Mouse (Mus musculus) ES-Bruce4 (cell line): ENCODE measurements at regions not wholly inside any gene's neighbourhood (a gene's known extent, or its start where the extent isn't known, plus 50 kb on each side); places are given as distances from the start of the nearest gene placed in this dataset.
"Not testable (repeated sequence)": the region's sequence is repeated elsewhere in the genome, so short reads cannot be mapped to it uniquely, and the experiment has no call there.

Experiments
- H3K27ac ChIP-seq: 2 replicates; pipeline ENCODE4 v1.5.1; 2012; ENCODE audit warnings: low read length, inconsistent platforms; ENCODE audit not compliant: insufficient read depth
- H3K27me3 ChIP-seq: 2 replicates; pipeline ENCODE4 v1.6.1; 2012; ENCODE audit warnings: mild to moderate bottlenecking, low read length, inconsistent platforms; ENCODE audit not compliant: control insufficient read depth, poor library complexity, insufficient read depth, severe bottlenecking
- H3K36me3 ChIP-seq: 2 replicates; pipeline ENCODE4 v1.6.1; 2012; ENCODE audit warnings: inconsistent platforms, mild to moderate bottlenecking, low read length, moderate library complexity; ENCODE audit not compliant: control insufficient read depth, poor library complexity, insufficient read depth, severe bottlenecking
- H3K4me1 ChIP-seq: one replicate; pipeline ENCODE4 v1.8.1; 2011; ENCODE audit warnings: low read length; ENCODE audit not compliant: control insufficient read depth, insufficient read depth
- H3K4me3 ChIP-seq: 2 replicates; pipeline ENCODE4 v1.5.1; 2011; ENCODE audit warnings: low read depth, mild to moderate bottlenecking, low read length
- H3K9ac ChIP-seq: 2 replicates; pipeline ENCODE4 v1.6.1; 2012; ENCODE audit warnings: low read depth, mild to moderate bottlenecking, inconsistent platforms; ENCODE audit not compliant: poor library complexity, severe bottlenecking
- H3K9me3 ChIP-seq: replicated peaks from 2 replicates; pipeline ENCODE4 v1.6.1; 2012; ENCODE audit warnings: mild to moderate bottlenecking, low read length, inconsistent platforms; ENCODE audit not compliant: control insufficient read depth, poor library complexity, insufficient read depth, severe bottlenecking
- CTCF ChIP-seq: IDR thresholded peaks from one replicate; pipeline ENCODE4 v1.8.1; 2011; ENCODE audit warnings: low read depth, low read length
- EP300 ChIP-seq: IDR thresholded peaks from 2 replicates; pipeline ENCODE4 v1.6.1; 2011; ENCODE audit warnings: low read depth, low read length; ENCODE audit not compliant: insufficient read depth
- POLR2A ChIP-seq: IDR thresholded peaks from one replicate; pipeline ENCODE4 v1.8.1; 2011; ENCODE audit warnings: low read length; ENCODE audit not compliant: insufficient read depth

- Histone ChIP-seq H3K9me3 (no peaks in the 10 kb centered on the region), H3K9ac (no peak overlapping the region), H3K4me1 (no peaks in the 10 kb centered on the region), H3K27ac (no peak overlapping the region), H3K36me3 (no peaks in the 10 kb centered on the region), H3K4me3 (no peak overlapping the region), H3K27me3 (no peaks in the 10 kb centered on the region)
- TF ChIP-seq EP300 (no peak), CTCF (no peak), POLR2A (no peak)
These were observed 242.6 kb upstream of the Gm6793 start for GRCm38 (mm10) chr8:112257311-112257894.

GRCm38 (mm10) chr8:112246629-112247028 lies 231.8 kb upstream of the Gm6793 start:
- not testable (repeated sequence) for H3K27ac ChIP-seq, H3K9me3 ChIP-seq, H3K4me1 ChIP-seq, H3K27me3 ChIP-seq, H3K36me3 ChIP-seq, H3K9ac ChIP-seq, H3K4me3 ChIP-seq

- Histone ChIP-seq H3K9me3 (no peaks in the 10 kb centered on the region), H3K4me1 (no peaks in the 10 kb centered on the region), H3K9ac (no peak overlapping the region), H3K27me3 (no peaks in the 10 kb centered on the region; the same call in 1 of the 2 replicates), H3K27ac (no peak overlapping the region), H3K4me3 (no peak overlapping the region), H3K36me3 (no peaks in the 10 kb centered on the region)
- TF ChIP-seq POLR2A (no peak), EP300 (no peak), CTCF (no peak)
These were observed 223.8 kb upstream of the Gm6793 start for GRCm38 (mm10) chr8:112238681-112239080.

- not testable (repeated sequence) for H3K4me3 ChIP-seq, H3K9me3 ChIP-seq
These were observed 221.9 kb upstream of the Gm6793 start for GRCm38 (mm10) chr8:112236751-112237150.

DNA sequence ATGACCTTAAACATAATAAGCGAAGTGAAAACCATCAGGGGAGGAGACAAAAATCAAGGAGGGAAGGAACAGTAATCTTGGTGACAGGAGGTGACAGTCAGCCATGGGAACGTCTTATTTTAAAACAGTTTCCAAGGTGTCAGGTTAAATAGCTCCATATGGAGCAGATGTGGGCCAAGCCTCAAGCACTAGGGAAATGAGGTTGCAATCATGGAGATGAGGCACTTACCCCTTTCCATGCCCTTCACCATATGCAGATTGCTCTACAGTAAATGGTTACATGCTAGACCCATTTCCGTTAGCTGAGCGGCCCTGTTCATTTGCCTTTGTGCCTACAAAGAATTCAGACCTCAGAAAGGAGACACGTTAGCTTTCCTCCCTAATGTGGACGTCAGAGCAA lies 204.8 kb upstream of the Gm6793 start:
- H3K9ac ChIP-seq, result no peak overlapping the region
- no peak overlapping the region for H3K27ac ChIP-seq
- no peaks in the 10 kb centered on the region for H3K36me3 ChIP-seq
- H3K9me3 ChIP-seq, result no peaks in the 10 kb centered on the region
- TF ChIP-seq POLR2A (no peak), EP300 (no peak), CTCF (no peak)
- no peaks in the 10 kb centered on the region for H3K4me1 ChIP-seq
- no peak overlapping the region for H3K4me3 ChIP-seq
- no peaks in the 10 kb centered on the region for H3K27me3 ChIP-seq

More at GRCm38 (mm10) chr8:112236751-112237150, 221.9 kb upstream of the Gm6793 start:
- H3K36me3 ChIP-seq, H3K4me1 ChIP-seq, H3K27me3 ChIP-seq, H3K9ac ChIP-seq, H3K27ac ChIP-seq: not testable (repeated sequence)

DNA sequence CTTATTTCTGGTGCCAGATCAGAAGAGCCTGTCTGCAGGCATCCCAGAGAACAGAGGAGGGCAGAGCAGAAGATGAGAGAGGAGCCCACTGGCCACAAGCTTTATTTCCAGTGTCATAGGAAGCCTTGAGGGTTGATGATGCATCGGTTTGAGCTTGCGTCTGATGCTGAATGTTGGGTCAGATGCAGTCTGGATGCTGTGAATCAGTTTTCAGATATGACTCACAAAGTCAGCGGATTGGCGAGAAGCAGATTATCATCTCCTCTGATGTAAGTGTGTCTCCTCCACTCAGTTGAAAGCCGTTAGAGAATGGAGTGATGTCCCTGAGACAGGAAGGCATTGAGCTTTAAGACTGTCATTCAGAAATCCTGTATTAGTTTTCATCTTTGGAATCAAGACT lies 197.3 kb upstream of the Gm6793 start:
- no peak for TF ChIP-seq EP300
- no peak for TF ChIP-seq POLR2A
- TF ChIP-seq CTCF, result no peak
- Histone ChIP-seq H3K4me3 (no peak overlapping the region), H3K36me3 (no peaks in the 10 kb centered on the region), H3K27me3 (no peaks in the 10 kb centered on the region), H3K9ac (no peak overlapping the region), H3K27ac (no peak overlapping the region), H3K9me3 (no peaks in the 10 kb centered on the region), H3K4me1 (no peaks in the 10 kb centered on the region)

DNA sequence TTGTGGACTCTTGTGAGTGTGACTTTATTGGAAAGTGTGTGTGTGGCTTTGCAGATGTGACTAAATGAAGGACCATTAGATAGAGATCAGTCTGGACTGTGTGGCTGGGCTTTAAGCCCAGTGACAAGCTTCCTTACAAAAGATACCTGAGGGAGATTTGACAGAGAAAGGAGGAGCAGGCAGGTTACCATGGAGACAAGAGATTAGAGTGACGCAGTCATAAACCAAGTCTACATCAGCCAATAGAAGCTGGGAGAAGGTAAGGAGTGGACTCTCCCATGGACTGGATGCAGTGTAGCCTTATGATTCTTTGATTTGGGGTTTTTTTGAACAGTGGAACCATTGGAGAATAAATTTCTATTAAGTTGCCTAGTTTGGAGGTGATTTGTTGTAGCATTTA lies 181.6 kb upstream of the Gm6793 start:
- no peak overlapping the region for H3K27ac ChIP-seq
- no peaks in the 10 kb centered on the region; the same call in none of the 2 replicates for H3K27me3 ChIP-seq
- no peak overlapping the region for H3K4me3 ChIP-seq
- TF ChIP-seq EP300 (no peak), CTCF (no peak), POLR2A (no peak)
- no peaks in the 10 kb centered on the region for H3K36me3 ChIP-seq
- H3K4me1 ChIP-seq, result no peaks in the 10 kb centered on the region
- no peak overlapping the region for H3K9ac ChIP-seq
- no peaks in the 10 kb centered on the region for H3K9me3 ChIP-seq
